Mouse (Mus musculus): ENCODE data around the gene Csnk1g2. TPM values are rescaled to one million over a fixed set of nuclear protein-coding genes. Genes with fewer than 3 reads are reported as not detected.

Csnk1g2 gene
- polyA plus RNA-seq, 2 experiments: 110 to 253 TPM

- no peak overlapping the region for H3K4me3 ChIP-seq (replicated peaks; ENCODE audit: low read length)
- no peak overlapping the region for H3K4me2 ChIP-seq (replicated peaks; ENCODE audit: low read depth, low read length, severe bottlenecking)
- H3K36me3 ChIP-seq (ENCODE audit: control insufficient read depth, insufficient read depth, low read length): peaks cover 28% of the 10 kb centered on the region
- peaks cover 15% of the 10 kb centered on the region for H3K4me1 ChIP-seq (ENCODE audit: control insufficient read depth, insufficient read depth, low read length)
- DNase-seq (ENCODE audit: low spot score): no peak
- no peak for ATAC-seq (ENCODE audit: low FRiP score, low read depth)
- TF ChIP-seq POLR2A (IDR thresholded peaks at IDR 0.05; ENCODE audit: borderline replicate concordance, extremely low read depth, insufficient read depth, insufficient read length): no peak
- no peak overlapping the region for H3K27ac ChIP-seq (replicated peaks; ENCODE audit: low read depth, low read length)
- no peaks in the 10 kb centered on the region for H3K9me3 ChIP-seq (ENCODE audit: control insufficient read depth, low read length)
- 17% methylated on average over 5 of the region's 5 CpGs for WGBS
- H3K9ac ChIP-seq (ENCODE audit: low read depth, low read length, severe bottlenecking): no peak overlapping the region
- no peaks in the 10 kb centered on the region for H3K27me3 ChIP-seq (ENCODE audit: control insufficient read depth, insufficient read depth, low read length)
Observed at GRCm38 (mm10) chr10:80663485-80664196, 41.0 kb downstream of the Csnk1g2 start.

- peak overlapping the region; percentile 65 for H3K27ac ChIP-seq (replicated peaks; ENCODE audit: low read depth, low read length)
- no peaks in the 10 kb centered on the region for H3K27me3 ChIP-seq (ENCODE audit: control insufficient read depth, insufficient read depth, low read length)
- H3K4me3 ChIP-seq (replicated peaks; ENCODE audit: low read length): no peak overlapping the region; the same call in 1 of the 2 replicates
- TF ChIP-seq POLR2A (IDR thresholded peaks at IDR 0.05; ENCODE audit: borderline replicate concordance, extremely low read depth, insufficient read depth, insufficient read length): no peak
- ATAC-seq (ENCODE audit: low FRiP score, low read depth) (peak; percentile 38; the same call in 1 of the 2 replicates), DNase-seq (ENCODE audit: low spot score) (peak; percentile 47)
- peaks cover 15% of the 10 kb centered on the region for H3K4me1 ChIP-seq (ENCODE audit: control insufficient read depth, insufficient read depth, low read length)
- no peaks in the 10 kb centered on the region for H3K9me3 ChIP-seq (ENCODE audit: control insufficient read depth, low read length)
- peaks cover 36% of the 10 kb centered on the region for H3K36me3 ChIP-seq (ENCODE audit: control insufficient read depth, insufficient read depth, low read length)
- 22% methylated on average over 16 of the region's 16 CpGs for WGBS
- H3K4me2 ChIP-seq (replicated peaks; ENCODE audit: low read depth, low read length, severe bottlenecking): peak overlapping the region; percentile 33; the same call in 1 of the 2 replicates
- H3K9ac ChIP-seq (ENCODE audit: low read depth, low read length, severe bottlenecking): peak overlapping the region; percentile 25
Observed at GRCm38 (mm10) chr10:80664197-80665015, 41.8 kb downstream of the Csnk1g2 start.

- no peak for TF ChIP-seq POLR2A (IDR thresholded peaks at IDR 0.05; ENCODE audit: borderline replicate concordance, extremely low read depth, insufficient read depth, insufficient read length)
- no peak overlapping the region for H3K4me3 ChIP-seq (replicated peaks; ENCODE audit: low read length)
- WGBS: 12% methylated on average over 9 of the region's 10 CpGs
Observed at GRCm38 (mm10) chr10:80665016-80665380, 42.4 kb downstream of the Csnk1g2 start.

DNA sequence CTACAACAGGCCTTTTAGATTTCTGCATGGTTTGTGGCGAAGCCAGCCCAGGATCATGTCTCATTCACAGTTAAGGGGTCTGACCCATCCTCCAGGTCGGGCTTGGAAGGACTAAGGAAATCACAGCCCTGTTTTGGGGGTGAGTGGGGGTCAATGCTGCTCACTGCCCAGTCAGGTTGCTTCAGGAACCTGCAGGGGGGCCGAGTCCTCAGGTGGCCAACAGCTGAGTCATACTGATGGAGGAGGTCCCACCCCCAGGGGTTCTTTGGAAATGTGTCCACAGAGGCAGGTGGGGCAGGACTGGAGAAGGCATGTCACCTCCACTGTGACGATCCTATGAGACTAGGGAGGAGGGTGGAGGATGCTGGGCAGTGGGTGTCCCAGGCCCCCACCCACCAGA lies 42.8 kb downstream of the Csnk1g2 start:
- no peak for DNase-seq (ENCODE audit: low spot score)
- Histone ChIP-seq H3K9ac (ENCODE audit: low read depth, low read length, severe bottlenecking) (no peak overlapping the region), H3K4me1 (ENCODE audit: control insufficient read depth, insufficient read depth, low read length) (peaks cover 15% of the 10 kb centered on the region), H3K27me3 (ENCODE audit: control insufficient read depth, insufficient read depth, low read length) (no peaks in the 10 kb centered on the region), H3K27ac (replicated peaks; ENCODE audit: low read depth, low read length) (peak overlapping the region; percentile 65; the same call in 1 of the 2 replicates), H3K4me3 (replicated peaks; ENCODE audit: low read length) (no peak overlapping the region), H3K36me3 (ENCODE audit: control insufficient read depth, insufficient read depth, low read length) (peaks cover 46% of the 10 kb centered on the region), H3K9me3 (ENCODE audit: control insufficient read depth, low read length) (no peaks in the 10 kb centered on the region), H3K4me2 (replicated peaks; ENCODE audit: low read depth, low read length, severe bottlenecking) (0 out of 2 replicates have a peak overlapping the region, but pooled peaks have one; percentile 33)
- no peak for ATAC-seq (ENCODE audit: low FRiP score, low read depth)
- WGBS: 63% methylated on average over 4 of the region's 4 CpGs
- TF ChIP-seq POLR2A (IDR thresholded peaks at IDR 0.05; ENCODE audit: borderline replicate concordance, extremely low read depth, insufficient read depth, insufficient read length): no peak

More at GRCm38 (mm10) chr10:80665016-80665380, 42.4 kb downstream of the Csnk1g2 start:
- Histone ChIP-seq H3K27ac (replicated peaks; ENCODE audit: low read depth, low read length) (peak overlapping the region; percentile 65), H3K9ac (ENCODE audit: low read depth, low read length, severe bottlenecking) (peak overlapping the region; percentile 25; the same call in 1 of the 2 replicates), H3K27me3 (ENCODE audit: control insufficient read depth, insufficient read depth, low read length) (no peaks in the 10 kb centered on the region), H3K36me3 (ENCODE audit: control insufficient read depth, insufficient read depth, low read length) (peaks cover 42% of the 10 kb centered on the region), H3K4me2 (replicated peaks; ENCODE audit: low read depth, low read length, severe bottlenecking) (peak overlapping the region; percentile 33; the same call in 1 of the 2 replicates), H3K9me3 (ENCODE audit: control insufficient read depth, low read length) (no peaks in the 10 kb centered on the region), H3K4me1 (ENCODE audit: control insufficient read depth, insufficient read depth, low read length) (peaks cover 15% of the 10 kb centered on the region)
- DNase-seq (ENCODE audit: low spot score) (no peak), ATAC-seq (ENCODE audit: low FRiP score, low read depth) (peak; percentile 36; the same call in 1 of the 2 replicates)
